Mouse (Mus musculus) lung, adult 2 months (tissue): ENCODE data around the gene Tgm1. TPM values are rescaled to one million over a fixed set of nuclear protein-coding genes. Genes with fewer than 3 reads are reported as not detected.

Experiments
- DNase-seq: peaks from one replicate; pipeline ENCODE4 v3.0.0; 2022
- H3K4me1 ChIP-seq: fragments of 200-500 bp; 2 replicates; pipeline ENCODE4 v1.6.1; 2011; ENCODE audit warnings: low read length; ENCODE audit not compliant: control insufficient read depth, insufficient read depth
- H3K4me3 ChIP-seq: fragments of 200-500 bp; replicated peaks from 2 replicates; pipeline ENCODE3; 2011; ENCODE audit warnings: low read depth, mild to moderate bottlenecking, control low read depth, low read length; ENCODE audit errors: extremely low read depth
- CTCF ChIP-seq: fragments of 200-500 bp; IDR thresholded peaks from 2 replicates; pipeline ENCODE4 v1.5.1; 2011; ENCODE audit warnings: mild to moderate bottlenecking, low read length, control low read depth; ENCODE audit not compliant: insufficient read depth
- POLR2A ChIP-seq: fragments of 200-500 bp; IDR thresholded peaks from 2 replicates; pipeline ENCODE4 v1.6.1; 2011; ENCODE audit warnings: low read depth, mild to moderate bottlenecking, control low read depth, low read length, borderline replicate concordance; ENCODE audit errors: extremely low read depth
- WGBS: fragments of 180-500 bp; shearing (Covaris S2); methylation state at CpG from one replicate; pipeline ENCODE4 v1.1.7; 2018; 5-methylcytosine and 5-hydroxymethylcytosine counted together
- polyA plus RNA-seq: library from polyadenylated mRNA; depleted of rRNA; stranded (reverse); fragments of >200 nt; gene quantifications from 2 replicates; pipeline ENCODE4 v1.2.3, GENCODE M21; 2012

Gene Tgm1
- polyA plus RNA-seq, 1 experiment, result 30.7 TPM

DNA sequence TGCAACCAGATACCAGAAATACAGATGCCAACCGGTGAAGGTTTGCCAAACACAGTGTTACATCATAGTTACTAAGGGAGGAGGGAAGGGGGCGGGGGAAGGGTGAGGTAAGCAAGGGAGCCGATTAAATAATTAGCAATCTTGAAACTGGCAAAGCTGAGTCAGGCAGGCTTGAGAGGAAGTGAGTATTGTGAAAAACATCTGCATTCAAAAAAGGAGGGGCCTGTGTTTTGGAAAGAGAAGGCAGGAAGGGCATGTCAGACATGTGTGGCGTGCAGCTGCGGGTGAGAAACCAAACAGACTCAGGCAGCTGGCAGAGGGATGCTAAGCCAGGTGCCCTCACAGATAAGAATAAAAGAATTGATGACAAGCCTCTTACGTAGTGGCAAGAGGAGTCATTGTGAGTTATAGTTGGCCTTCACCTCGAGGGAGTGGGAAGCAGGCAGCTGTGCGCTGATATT lies 10.7 kb upstream of the Tgm1 start:
- TF ChIP-seq POLR2A (no peak), CTCF (no peak)
- Histone ChIP-seq H3K4me1 (peaks cover 9% of the 10 kb centered on the region), H3K4me3 (no peak overlapping the region)
- 16% methylated on average over 8 of the region's 8 CpGs for WGBS
- no peak for DNase-seq

DNA sequence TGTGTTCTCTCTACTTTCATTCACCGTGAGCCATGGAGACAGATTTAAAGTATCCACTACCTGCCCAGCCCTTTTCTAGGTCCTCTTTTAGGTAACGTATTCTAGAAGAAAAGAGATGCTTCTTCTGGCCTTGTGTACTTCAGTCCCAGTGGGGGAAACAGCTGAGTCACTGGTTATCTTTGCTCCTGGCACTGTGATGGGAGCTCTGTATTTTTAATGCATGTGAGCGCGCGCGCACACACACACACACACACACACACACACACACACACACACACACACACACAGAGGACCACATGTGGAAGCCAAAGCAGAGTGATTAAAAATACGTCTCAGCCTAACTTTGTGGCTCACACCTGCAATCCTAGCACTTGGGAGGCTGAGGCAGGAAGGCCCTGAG lies 9.7 kb upstream of the Tgm1 start:
- H3K4me1 ChIP-seq, result peaks cover 7% of the 10 kb centered on the region
- DNase-seq, result no peak
- WGBS, result 88% methylated on average over 7 of the region's 7 CpGs
- TF ChIP-seq POLR2A, result no peak
- TF ChIP-seq CTCF, result no peak
- H3K4me3 ChIP-seq, result no peak overlapping the region

DNA sequence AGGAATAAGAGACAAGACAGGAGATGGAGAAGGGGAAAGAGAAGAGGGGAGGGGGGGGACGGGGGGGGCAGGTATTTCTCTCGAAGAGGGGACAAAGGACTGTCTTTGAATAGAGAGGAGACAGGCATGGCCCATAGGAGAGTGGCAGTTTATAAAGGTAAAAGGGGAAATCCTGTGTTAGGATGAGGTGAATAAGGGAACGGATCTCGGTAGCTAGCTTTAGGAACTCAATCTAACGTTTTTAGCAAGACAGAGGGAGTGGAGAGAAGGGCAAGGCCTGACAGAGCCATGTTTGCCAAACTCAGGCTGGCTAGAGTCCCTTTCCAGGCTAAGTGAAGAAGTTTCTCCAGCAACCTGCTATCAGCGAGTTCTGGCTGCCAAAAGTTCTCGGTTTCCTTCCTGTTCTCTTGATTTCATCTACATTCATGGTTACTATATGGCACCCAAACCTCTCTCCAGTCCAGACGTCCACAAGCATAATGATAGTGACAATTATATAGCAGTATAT lies 8.8 kb upstream of the Tgm1 start:
- TF ChIP-seq POLR2A (no peak), CTCF (no peak)
- no peak for DNase-seq
- WGBS, result 30% methylated on average over 8 of the region's 8 CpGs
- peaks cover 4% of the 10 kb centered on the region for H3K4me1 ChIP-seq
- no peak overlapping the region for H3K4me3 ChIP-seq

DNA sequence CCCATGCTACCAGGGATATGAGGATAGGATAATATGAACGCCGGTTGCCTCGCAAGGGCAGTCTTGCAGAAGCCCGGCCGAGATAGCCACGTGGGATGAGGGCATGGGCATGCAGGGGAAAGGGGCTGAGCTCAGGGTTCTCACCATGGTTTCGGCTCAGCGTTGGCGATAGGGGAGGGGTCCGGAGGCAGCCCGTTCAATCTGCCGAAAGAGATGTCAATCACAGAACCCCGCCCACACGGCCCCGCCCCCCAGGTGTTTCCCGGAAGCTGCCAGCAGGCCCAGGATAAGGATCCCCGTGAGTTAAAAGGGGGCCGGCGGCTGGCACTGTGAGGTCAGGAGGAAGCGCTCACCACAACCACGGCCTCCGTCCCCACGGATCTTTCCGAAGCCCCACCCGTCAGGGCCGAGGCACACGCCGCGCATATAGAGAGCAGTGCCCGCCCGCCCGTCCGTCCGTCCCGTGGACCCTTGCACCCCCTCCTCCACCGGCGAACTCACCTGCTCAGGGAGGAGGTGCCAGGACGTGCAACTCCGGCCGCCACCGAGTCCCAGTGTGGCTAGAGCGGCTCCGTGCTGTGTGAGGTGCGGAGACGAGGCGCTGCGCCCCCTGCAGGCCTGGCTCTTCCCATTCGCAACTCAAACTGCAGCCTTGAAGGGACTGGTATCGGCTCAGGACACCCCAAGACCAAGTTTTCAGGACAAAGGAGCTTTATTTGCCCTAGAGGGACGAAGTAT lies 8.1 kb upstream of the Tgm1 start, which contains the start of gene Rabggta:
Rabggta (minus strand) TSS at position 564 of the 738 bp plus-strand sequence.
- Histone ChIP-seq H3K4me3 (peak within 1 kb of the TSS; percentile 92), H3K4me1 (peaks cover 4% of the 10 kb centered on the region)
- peak; percentile 89 for DNase-seq
- under 1% methylated on average over 50 of the region's 50 CpGs for WGBS
- peak; percentile 85 for TF ChIP-seq CTCF
- peak; percentile 53; the same call in 1 of the 2 replicates for TF ChIP-seq POLR2A

DNA sequence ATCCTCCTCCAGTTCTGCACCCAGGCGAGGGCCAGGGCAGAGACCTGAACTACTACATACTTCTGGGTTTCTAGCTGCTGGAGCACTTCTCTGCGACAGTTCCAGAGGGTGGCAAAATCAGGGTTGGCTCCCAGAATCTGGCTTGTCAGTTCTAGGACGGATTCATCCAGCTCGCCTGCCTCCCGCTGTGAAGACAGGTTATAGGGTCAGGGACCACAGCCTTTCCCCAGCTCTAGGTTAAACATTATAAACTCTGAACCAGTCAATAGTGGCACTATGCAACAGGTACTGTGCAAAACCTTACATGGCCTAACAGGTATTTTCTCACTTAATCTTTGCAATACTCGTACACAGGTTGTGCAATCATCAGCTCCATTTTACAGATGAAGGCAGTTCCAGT lies 7.3 kb upstream of the Tgm1 start:
- no peak for DNase-seq
- Histone ChIP-seq H3K4me1 (peaks cover 4% of the 10 kb centered on the region), H3K4me3 (no peak overlapping the region)
- TF ChIP-seq POLR2A (no peak), CTCF (no peak)
- 82% methylated on average over 6 of the region's 6 CpGs for WGBS

DNA sequence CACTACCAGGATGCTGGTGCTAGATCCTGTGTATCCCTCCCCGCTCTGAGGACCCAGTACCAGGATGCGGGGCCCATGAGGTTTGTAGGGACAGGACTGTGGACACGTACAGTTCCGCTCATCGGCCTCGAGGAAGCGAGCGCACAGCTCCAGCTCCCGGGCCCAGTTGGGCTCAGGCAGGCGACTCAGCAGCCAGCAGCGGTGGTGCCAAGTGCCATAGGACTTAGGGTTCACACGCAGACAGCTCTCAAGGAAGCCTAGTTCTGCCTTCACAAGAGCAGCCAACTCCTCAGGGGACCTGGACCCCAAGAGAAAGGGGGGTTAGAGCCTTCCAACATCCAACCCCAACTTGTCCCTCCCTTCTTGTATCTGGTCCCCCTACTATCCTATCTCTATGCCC lies 6.9 kb upstream of the Tgm1 start:
- TF ChIP-seq CTCF, result no peak
- no peak for TF ChIP-seq POLR2A
- no peak for DNase-seq
- 93% methylated on average over 12 of the region's 12 CpGs for WGBS
- no peak overlapping the region for H3K4me3 ChIP-seq
- H3K4me1 ChIP-seq, result peaks cover 4% of the 10 kb centered on the region

DNA sequence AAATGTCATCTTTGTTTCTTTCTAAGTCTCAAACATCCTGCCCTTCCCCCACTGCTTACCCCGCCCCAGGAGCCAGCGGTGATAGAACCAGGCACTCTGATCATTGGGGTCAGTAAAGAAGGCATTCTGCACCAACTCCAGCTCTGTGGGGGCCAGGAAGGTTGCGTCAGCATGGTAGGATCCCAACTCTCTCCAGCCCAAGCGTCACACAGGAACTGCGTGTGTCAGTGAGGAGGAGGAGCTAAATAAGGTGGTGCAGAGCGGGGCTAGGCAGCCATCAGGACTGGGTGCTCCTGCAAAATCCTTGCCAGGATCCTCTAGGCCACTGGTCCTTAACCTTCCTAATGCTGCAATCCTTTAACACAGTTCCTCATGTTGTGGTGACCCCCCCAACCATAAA lies 6.0 kb upstream of the Tgm1 start:
- TF ChIP-seq POLR2A (no peak), CTCF (no peak)
- no peak overlapping the region for H3K4me3 ChIP-seq
- 83% methylated on average over 6 of the region's 6 CpGs for WGBS
- no peak for DNase-seq
- peaks cover 1% of the 10 kb centered on the region for H3K4me1 ChIP-seq

DNA sequence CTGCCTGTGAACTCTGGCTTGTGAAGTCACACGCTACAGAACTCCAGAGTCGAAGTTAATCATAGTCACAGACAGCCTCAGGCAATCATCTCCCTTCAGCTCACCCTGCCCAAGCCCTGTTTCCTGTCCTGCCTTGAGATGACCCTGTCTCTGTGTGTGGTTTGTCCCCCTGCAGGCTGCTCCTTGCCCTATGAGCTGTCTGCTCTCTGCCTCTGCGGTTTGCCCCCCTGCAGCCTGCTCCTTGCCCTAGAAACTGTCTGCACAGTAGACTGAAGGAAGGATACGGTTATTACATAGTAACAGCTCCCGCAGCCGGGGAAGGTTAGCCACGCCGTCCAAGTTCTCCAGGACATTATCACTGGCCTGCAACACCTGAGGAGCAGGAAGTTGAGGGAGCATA lies 3.2 kb upstream of the Tgm1 start:
- H3K4me3 ChIP-seq, result no peak overlapping the region
- TF ChIP-seq CTCF (no peak), POLR2A (no peak)
- peaks cover 2% of the 10 kb centered on the region for H3K4me1 ChIP-seq
- 73% methylated on average over 8 of the region's 8 CpGs for WGBS
- DNase-seq, result no peak

DNA sequence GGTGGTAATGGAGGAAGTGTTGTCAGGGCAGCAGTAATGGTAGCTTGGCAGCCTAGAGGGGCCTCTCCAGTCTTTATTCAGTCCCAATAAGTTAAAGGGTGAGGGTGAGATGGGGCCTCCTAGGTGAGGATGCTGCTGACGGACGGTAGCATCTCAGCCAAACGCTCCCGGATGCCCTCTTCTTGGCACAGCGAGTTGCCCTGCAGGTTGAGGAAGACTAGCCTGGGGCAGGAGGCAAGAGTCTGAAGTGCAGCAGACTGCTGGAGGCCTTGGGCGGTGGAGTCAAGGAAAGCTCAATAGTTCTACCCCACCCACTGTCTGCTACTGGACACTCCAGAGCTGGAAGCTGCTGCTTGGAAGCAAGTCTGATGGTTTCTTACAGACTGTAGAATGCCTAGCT lies 2.5 kb upstream of the Tgm1 start:
- 83% methylated on average over 6 of the region's 6 CpGs for WGBS
- no peak for TF ChIP-seq CTCF
- Histone ChIP-seq H3K4me3 (no peak overlapping the region), H3K4me1 (peaks cover 2% of the 10 kb centered on the region)
- DNase-seq, result no peak

DNA sequence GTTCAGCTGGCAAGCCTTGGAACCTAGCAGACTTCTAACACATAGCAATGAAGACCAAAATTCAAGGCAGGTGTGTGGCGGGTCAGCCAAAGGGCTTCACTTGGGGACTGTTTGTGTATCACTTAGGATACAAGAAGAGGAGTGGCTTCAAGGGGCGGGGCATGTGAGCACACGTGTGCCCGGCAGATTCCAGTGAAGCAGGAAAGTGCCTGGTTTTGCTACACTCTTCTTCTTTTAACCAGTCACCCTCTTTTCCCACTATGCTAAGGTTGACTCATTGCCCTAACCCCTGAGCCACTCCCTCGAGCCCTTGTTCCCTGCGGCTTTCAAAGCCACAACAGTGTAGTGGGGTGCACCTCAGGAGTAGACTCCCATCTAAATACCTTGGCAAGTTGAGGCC lies 1.2 kb upstream of the Tgm1 start:
- WGBS, result 35% methylated on average over 6 of the region's 6 CpGs
- peak; percentile 48 for DNase-seq
- Histone ChIP-seq H3K4me3 (no peak overlapping the region), H3K4me1 (peaks cover 2% of the 10 kb centered on the region; the same call in 1 of the 2 replicates)
- TF ChIP-seq POLR2A (no peak), CTCF (no peak)
